Mouse (Mus musculus): ENCODE results near the gene Slc22a14. TPM values are rescaled to one million over a fixed set of nuclear protein-coding genes. Genes with fewer than 3 reads are reported as not detected.

Gene Slc22a14
- polyA plus RNA-seq (2014; fragmentation: Nextera tagmentation; extraction: Ambion mirVana), result not detected in 2 replicates

DNA sequence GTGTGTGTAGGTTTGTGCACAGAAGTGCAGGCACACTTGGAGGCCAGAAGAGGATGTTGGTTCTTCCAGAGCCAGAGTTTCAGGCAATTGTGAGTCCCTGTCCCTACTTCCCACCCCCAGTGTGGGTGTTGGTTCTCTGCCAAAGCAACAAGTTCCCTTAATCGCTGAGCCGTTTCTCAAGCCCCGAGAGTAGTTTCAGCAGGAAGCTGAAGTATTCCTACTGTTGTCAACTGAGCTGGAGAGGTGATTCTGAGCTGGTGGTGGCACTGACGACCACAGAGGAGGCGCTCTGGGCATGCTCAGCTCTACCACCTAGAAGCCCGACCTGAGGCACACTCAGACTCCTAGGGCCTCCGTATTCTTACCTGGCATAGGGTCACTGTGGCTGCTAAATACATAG lies at the start of gene Slc22a14:
Gene Slc22a14, minus strand, starts transcription at position 270 of the 400 bp plus-strand sequence.
- H3K36me3 ChIP-seq (ENCODE audit: control insufficient read depth, insufficient read depth, low read length), result no peaks in the 10 kb centered on the region
- H3K4me3 ChIP-seq (ENCODE audit: low read depth, low read length), result no peak within 1 kb of the TSS
- H3K4me2 ChIP-seq (ENCODE audit: low read depth, severe bottlenecking), result no peak within 1 kb of the TSS
- no peaks in the 10 kb centered on the region for H3K9me3 ChIP-seq (ENCODE audit: control insufficient read depth, low read length)
- no peaks in the 10 kb centered on the region for H3K4me1 ChIP-seq (ENCODE audit: control insufficient read depth, insufficient read depth, low read length)
- H3K27me3 ChIP-seq (ENCODE audit: control insufficient read depth, insufficient read depth, low read length), result no peaks in the 10 kb centered on the region
- ATAC-seq (ENCODE audit: insufficient number of reproducible peaks, low FRiP score, low TSS enrichment, low read depth) (no peak), DNase-seq (ENCODE audit: low spot score) (no peak)
- no peak within 1 kb of the TSS for H3K9ac ChIP-seq (ENCODE audit: low read length)
- no peak within 1 kb of the TSS for H3K27ac ChIP-seq (replicated peaks; ENCODE audit: low read depth, low read length)
- WGBS, result 85% methylated on average over 7 of the region's 7 CpGs

DNA sequence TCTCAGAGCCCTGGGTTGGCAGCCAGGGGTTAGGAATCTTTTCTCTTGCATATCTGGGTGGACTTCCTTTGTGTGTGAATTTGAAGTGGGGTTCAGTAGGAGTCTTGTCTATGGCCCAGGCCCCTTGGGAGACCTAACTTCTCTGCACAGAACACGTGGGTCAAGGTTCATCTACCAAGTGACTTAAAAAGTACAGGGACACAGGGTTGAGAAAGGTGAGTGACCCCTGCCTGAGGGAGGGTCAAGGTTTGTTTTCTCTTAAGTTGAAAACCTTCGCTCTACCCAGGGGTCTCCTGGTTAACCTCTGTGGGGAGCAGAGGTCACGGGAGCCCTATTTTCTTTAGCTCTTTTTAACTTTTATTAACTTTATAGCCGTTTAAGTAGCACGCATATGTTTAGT lies 44.5 kb upstream of the Slc22a14 start:
- Histone ChIP-seq H3K4me2 (ENCODE audit: low read depth, severe bottlenecking) (no peak overlapping the region), H3K9ac (ENCODE audit: low read length) (no peak overlapping the region), H3K27ac (replicated peaks; ENCODE audit: low read depth, low read length) (no peak overlapping the region), H3K36me3 (ENCODE audit: control insufficient read depth, insufficient read depth, low read length) (peaks cover 4% of the 10 kb centered on the region; the same call in 1 of the 2 replicates), H3K4me1 (ENCODE audit: control insufficient read depth, insufficient read depth, low read length) (0 out of 2 replicates have a peak, but pooled peaks cover 3% of the 10 kb centered on the region), H3K4me3 (ENCODE audit: low read depth, low read length) (no peak overlapping the region), H3K9me3 (ENCODE audit: control insufficient read depth, low read length) (no peaks in the 10 kb centered on the region; the same call in 1 of the 2 replicates), H3K27me3 (ENCODE audit: control insufficient read depth, insufficient read depth, low read length) (no peaks in the 10 kb centered on the region)
- no peak for DNase-seq (ENCODE audit: low spot score)
- WGBS, result 83% methylated on average over 5 of the region's 5 CpGs
- no peak for ATAC-seq (ENCODE audit: insufficient number of reproducible peaks, low FRiP score, low TSS enrichment, low read depth)

DNA sequence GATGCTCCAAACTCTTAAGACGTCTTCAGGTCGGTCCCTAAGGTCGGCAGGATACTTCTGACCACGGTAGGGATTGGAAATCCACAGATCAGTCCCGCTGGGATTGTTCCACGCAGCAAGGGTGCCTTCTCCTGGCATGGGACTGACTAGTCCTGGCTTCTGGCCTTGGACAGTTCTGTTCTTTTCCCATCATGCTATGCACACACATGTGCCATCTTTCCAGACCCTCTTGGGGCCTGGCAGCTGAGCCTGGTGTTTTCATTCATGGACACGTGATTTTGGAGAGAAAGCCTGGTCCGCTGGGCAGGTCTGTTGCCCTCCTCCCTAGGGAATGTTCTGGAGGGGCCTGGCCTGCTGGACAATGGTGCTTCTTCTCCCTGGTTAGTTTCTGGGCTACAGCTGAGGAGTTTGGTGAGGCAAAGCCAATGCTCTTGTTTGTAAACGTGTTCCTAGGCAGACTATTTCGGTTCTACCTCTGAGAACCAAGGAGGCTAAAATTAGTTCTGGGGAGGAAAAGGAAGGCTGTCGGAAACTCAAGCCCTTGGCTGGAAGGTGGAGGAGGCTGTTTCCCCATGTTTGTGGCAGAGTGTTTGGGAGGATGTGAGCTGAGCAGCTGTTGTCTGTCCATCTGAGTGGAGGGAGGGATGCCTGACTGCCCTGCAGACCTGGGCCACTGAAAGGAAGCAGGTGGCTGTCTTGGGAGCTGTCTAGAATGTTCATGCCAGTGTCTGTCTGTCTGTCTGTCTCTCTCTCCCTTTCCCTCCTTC lies 43.7 kb upstream of the Slc22a14 start:
- H3K4me3 ChIP-seq (ENCODE audit: low read depth, low read length), result no peak overlapping the region
- H3K27ac ChIP-seq (replicated peaks; ENCODE audit: low read depth, low read length), result no peak overlapping the region
- no peaks in the 10 kb centered on the region; the same call in 1 of the 2 replicates for H3K9me3 ChIP-seq (ENCODE audit: control insufficient read depth, low read length)
- peaks cover 4% of the 10 kb centered on the region; the same call in 1 of the 2 replicates for H3K36me3 ChIP-seq (ENCODE audit: control insufficient read depth, insufficient read depth, low read length)
- peaks cover 7% of the 10 kb centered on the region for H3K4me1 ChIP-seq (ENCODE audit: control insufficient read depth, insufficient read depth, low read length)
- no peak overlapping the region for H3K9ac ChIP-seq (ENCODE audit: low read length)
- ATAC-seq (ENCODE audit: insufficient number of reproducible peaks, low FRiP score, low TSS enrichment, low read depth) (no peak), DNase-seq (ENCODE audit: low spot score) (no peak)
- H3K4me2 ChIP-seq (ENCODE audit: low read depth, severe bottlenecking), result no peak overlapping the region
- no peaks in the 10 kb centered on the region for H3K27me3 ChIP-seq (ENCODE audit: control insufficient read depth, insufficient read depth, low read length)
- WGBS, result 86% methylated on average over 11 of the region's 11 CpGs

DNA sequence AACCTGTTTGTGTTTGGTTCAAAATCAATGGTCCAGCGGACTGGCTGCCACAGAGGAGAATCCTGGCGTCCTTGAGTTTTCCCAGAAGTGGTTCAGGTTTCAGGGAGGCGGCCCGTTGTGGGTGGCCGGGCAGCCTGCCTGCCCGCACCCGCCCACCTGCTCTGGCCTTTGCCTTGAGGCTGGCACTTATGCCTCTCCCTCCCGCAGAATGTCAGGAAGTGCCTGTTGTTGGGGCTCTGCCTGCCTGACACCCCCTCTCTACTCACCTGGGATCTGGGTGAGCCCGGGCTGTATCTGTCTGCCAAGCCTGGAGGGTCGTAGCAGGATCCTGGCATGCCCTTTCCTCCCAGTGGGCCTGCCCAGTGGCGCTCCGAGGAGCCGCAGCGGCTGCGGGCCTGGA lies 42.5 kb upstream of the Slc22a14 start:
- H3K36me3 ChIP-seq (ENCODE audit: control insufficient read depth, insufficient read depth, low read length), result peaks cover 4% of the 10 kb centered on the region; the same call in 1 of the 2 replicates
- no peak overlapping the region for H3K9ac ChIP-seq (ENCODE audit: low read length)
- peaks cover 10% of the 10 kb centered on the region for H3K4me1 ChIP-seq (ENCODE audit: control insufficient read depth, insufficient read depth, low read length)
- WGBS, result 83% methylated on average over 15 of the region's 15 CpGs
- ATAC-seq (ENCODE audit: insufficient number of reproducible peaks, low FRiP score, low TSS enrichment, low read depth) (no peak), DNase-seq (ENCODE audit: low spot score) (no peak)
- H3K27ac ChIP-seq (replicated peaks; ENCODE audit: low read depth, low read length), result no peak overlapping the region
- H3K4me3 ChIP-seq (ENCODE audit: low read depth, low read length), result no peak overlapping the region
- H3K4me2 ChIP-seq (ENCODE audit: low read depth, severe bottlenecking), result no peak overlapping the region
- no peaks in the 10 kb centered on the region for H3K27me3 ChIP-seq (ENCODE audit: control insufficient read depth, insufficient read depth, low read length)
- no peaks in the 10 kb centered on the region; the same call in 1 of the 2 replicates for H3K9me3 ChIP-seq (ENCODE audit: control insufficient read depth, low read length)

DNA sequence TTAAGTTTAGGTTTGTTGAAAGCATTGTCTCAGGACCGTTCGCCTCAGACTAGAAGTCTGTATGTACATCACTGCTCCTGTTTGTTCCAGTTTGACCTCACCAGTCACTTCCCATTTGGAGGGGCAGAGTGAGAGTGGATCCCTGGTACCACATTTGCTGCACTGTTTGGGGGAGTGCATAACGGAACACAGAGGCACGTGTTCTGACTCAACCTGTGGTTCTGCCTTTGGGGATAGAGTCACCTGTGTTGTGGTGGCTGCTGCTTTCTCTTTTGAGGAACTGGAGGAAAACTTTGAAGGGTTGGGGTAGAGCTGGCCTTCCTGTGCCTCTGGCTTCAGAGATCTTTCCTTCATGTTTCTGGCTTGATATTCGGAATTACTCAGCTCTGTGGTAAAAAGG lies 38.7 kb upstream of the Slc22a14 start:
- Histone ChIP-seq H3K9me3 (ENCODE audit: control insufficient read depth, low read length) (no peaks in the 10 kb centered on the region), H3K4me2 (ENCODE audit: low read depth, severe bottlenecking) (peak overlapping the region; percentile 83), H3K27ac (replicated peaks; ENCODE audit: low read depth, low read length) (no peak overlapping the region; the same call in 1 of the 2 replicates), H3K36me3 (ENCODE audit: control insufficient read depth, insufficient read depth, low read length) (peaks cover 2% of the 10 kb centered on the region; the same call in 1 of the 2 replicates), H3K4me1 (ENCODE audit: control insufficient read depth, insufficient read depth, low read length) (peaks cover 11% of the 10 kb centered on the region), H3K27me3 (ENCODE audit: control insufficient read depth, insufficient read depth, low read length) (no peaks in the 10 kb centered on the region), H3K4me3 (ENCODE audit: low read depth, low read length) (peak overlapping the region; percentile 93), H3K9ac (ENCODE audit: low read length) (peak overlapping the region; percentile 100; the same call in 1 of the 2 replicates)
- no peak for DNase-seq (ENCODE audit: low spot score)
- no peak for ATAC-seq (ENCODE audit: insufficient number of reproducible peaks, low FRiP score, low TSS enrichment, low read depth)
- WGBS, result 77% methylated on average over 5 of the region's 5 CpGs

DNA sequence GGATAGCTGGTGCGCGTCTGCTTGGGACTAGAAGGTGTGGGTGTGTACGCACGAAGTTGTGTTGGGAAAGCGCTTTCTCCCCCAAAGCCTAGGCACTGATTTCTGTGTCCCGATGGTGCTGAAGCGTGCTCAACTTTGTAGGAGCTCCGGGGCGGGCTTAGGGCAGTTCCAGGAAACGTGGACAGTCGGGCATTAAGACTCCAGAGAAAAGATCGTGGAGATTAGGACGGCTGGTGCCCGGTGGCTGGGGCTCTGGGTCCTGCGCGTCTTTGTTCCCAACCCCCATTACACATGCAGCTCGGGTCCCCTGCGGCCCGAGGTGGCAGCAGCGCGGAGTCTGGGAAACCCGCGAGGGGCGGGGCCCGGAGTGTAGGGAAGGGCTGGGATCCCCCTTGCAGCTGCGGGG lies 37.9 kb upstream of the Slc22a14 start:
- Histone ChIP-seq H3K4me3 (ENCODE audit: low read depth, low read length) (peak overlapping the region; percentile 93), H3K9ac (ENCODE audit: low read length) (peak overlapping the region; percentile 100), H3K36me3 (ENCODE audit: control insufficient read depth, insufficient read depth, low read length) (peaks cover 2% of the 10 kb centered on the region; the same call in 1 of the 2 replicates), H3K4me2 (ENCODE audit: low read depth, severe bottlenecking) (peak overlapping the region; percentile 83), H3K9me3 (ENCODE audit: control insufficient read depth, low read length) (no peaks in the 10 kb centered on the region), H3K27me3 (ENCODE audit: control insufficient read depth, insufficient read depth, low read length) (no peaks in the 10 kb centered on the region), H3K4me1 (ENCODE audit: control insufficient read depth, insufficient read depth, low read length) (peaks cover 11% of the 10 kb centered on the region), H3K27ac (replicated peaks; ENCODE audit: low read depth, low read length) (peak overlapping the region; percentile 99)
- ATAC-seq (ENCODE audit: insufficient number of reproducible peaks, low FRiP score, low TSS enrichment, low read depth) (peak; percentile 29; the same call in 1 of the 2 replicates), DNase-seq (ENCODE audit: low spot score) (peak; percentile 88)
- WGBS, result under 1% methylated on average over 26 of the region's 26 CpGs

DNA sequence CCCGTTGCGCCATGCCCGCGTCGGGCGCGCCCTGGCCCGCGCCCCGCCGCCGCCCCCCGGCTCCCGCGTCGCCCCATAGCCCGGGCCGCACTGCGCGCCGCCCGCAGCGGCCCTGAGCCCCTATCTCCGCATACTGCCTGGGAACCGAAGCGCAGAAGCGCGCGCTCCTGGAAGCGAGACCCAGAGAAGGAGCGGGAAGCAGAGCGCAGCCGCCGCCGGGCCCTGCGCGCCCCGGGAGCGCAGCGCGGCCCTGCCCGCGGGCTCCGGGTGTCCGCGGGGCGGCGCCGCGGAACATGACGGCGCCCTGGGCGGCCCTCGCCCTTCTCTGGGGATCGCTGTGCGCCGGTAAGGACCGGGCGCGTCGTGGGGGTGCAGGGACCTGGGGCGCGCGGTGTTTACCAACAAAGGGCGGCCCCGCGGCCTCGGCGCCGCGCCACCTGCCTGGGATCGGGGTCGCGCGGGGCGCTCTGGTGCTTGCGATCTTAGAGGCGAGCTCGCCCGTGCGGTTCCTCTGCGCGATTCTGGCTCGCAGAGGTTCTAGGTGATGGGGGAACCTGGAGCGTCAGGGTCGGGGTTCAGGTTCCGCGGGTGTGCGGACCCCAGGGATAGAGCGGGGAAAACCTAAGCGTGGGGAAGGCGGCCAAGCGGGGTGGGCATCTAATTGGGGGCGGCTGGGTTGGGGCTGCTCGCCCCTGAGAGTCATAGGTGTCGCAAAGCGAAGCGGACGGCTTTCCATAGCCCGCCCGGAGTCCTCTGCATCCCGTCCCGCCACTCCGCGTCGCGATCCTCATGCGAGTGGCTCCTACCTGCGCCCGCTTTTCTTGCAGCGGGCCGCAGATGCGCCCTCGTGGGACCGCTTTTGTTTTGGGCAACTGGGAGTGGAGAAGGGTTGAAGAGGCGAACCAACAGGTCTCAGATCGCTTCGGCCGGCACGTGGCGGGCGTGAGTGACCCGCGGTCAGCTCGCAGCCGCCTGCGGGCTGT lies 37.2 kb upstream of the Slc22a14 start:
- Histone ChIP-seq H3K4me1 (ENCODE audit: control insufficient read depth, insufficient read depth, low read length) (peaks cover 11% of the 10 kb centered on the region), H3K36me3 (ENCODE audit: control insufficient read depth, insufficient read depth, low read length) (peaks cover 2% of the 10 kb centered on the region; the same call in 1 of the 2 replicates), H3K4me3 (ENCODE audit: low read depth, low read length) (peak overlapping the region; percentile 93), H3K9me3 (ENCODE audit: control insufficient read depth, low read length) (no peaks in the 10 kb centered on the region), H3K27me3 (ENCODE audit: control insufficient read depth, insufficient read depth, low read length) (no peaks in the 10 kb centered on the region), H3K4me2 (ENCODE audit: low read depth, severe bottlenecking) (peak overlapping the region; percentile 83), H3K9ac (ENCODE audit: low read length) (peak overlapping the region; percentile 100), H3K27ac (replicated peaks; ENCODE audit: low read depth, low read length) (peak overlapping the region; percentile 99)
- ATAC-seq (ENCODE audit: insufficient number of reproducible peaks, low FRiP score, low TSS enrichment, low read depth) (no peak; the same call in 1 of the 2 replicates), DNase-seq (ENCODE audit: low spot score) (peak; percentile 70)
- under 1% methylated on average over 123 of the region's 127 CpGs for WGBS

DNA sequence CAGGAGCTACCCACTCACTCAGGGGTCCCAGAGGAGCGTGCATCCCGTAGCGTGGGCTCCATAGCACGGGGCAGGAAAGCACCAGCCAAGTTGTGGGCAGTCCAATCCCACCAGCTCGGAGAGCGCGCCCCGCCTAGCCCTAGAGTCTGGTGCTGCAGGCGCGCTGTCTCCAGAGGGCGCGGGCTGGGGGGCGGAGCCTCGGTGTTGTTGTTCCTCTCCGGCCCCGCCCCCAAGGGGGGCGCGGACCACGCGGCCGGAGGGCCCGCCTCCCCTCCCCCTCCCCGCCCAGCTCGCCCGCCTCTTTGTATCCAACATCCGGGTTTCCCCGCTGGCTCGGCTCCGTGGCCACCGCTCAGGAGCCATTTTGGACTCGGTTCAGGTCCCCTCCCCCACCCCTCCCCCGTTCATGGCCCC lies 36.5 kb upstream of the Slc22a14 start, which contains the start of gene Acvr2b:
Gene Acvr2b, plus strand, starts transcription at position 318 of the 414 bp plus-strand sequence.
- H3K9ac ChIP-seq (ENCODE audit: low read length), result peak within 1 kb of the TSS; percentile 100
- no peaks in the 10 kb centered on the region for H3K36me3 ChIP-seq (ENCODE audit: control insufficient read depth, insufficient read depth, low read length)
- WGBS, result under 1% methylated on average over 31 of the region's 32 CpGs
- peak within 1 kb of the TSS; percentile 99 for H3K27ac ChIP-seq (replicated peaks; ENCODE audit: low read depth, low read length)
- peak; percentile 95 for ATAC-seq (ENCODE audit: insufficient number of reproducible peaks, low FRiP score, low TSS enrichment, low read depth)
- peak; percentile 98 for DNase-seq (ENCODE audit: low spot score)
- no peaks in the 10 kb centered on the region for H3K27me3 ChIP-seq (ENCODE audit: control insufficient read depth, insufficient read depth, low read length)
- peaks cover 11% of the 10 kb centered on the region for H3K4me1 ChIP-seq (ENCODE audit: control insufficient read depth, insufficient read depth, low read length)
- peak within 1 kb of the TSS; percentile 83 for H3K4me2 ChIP-seq (ENCODE audit: low read depth, severe bottlenecking)
- peak within 1 kb of the TSS; percentile 93 for H3K4me3 ChIP-seq (ENCODE audit: low read depth, low read length)
- no peaks in the 10 kb centered on the region for H3K9me3 ChIP-seq (ENCODE audit: control insufficient read depth, low read length)

Measured in limb, embryonic 11.5 days (tissue).